Mouse (Mus musculus): ENCODE results near the gene Casp9. TPM values are rescaled to one million over a fixed set of nuclear protein-coding genes. Genes with fewer than 3 reads are reported as not detected.

Gene Casp9
- polyA plus RNA-seq, 1 experiment from 2014 or later, result 17.2 TPM

GRCm38 (mm10) chr4:141805886-141806285, 12.5 kb downstream of the Casp9 start:
- Histone ChIP-seq H3K27ac (no peak overlapping the region), H3K4me2 (replicated peaks) (no peak overlapping the region), H3K4me3 (no peak overlapping the region), H3K36me3 (peaks cover 80% of the 10 kb centered on the region), H3K4me1 (no peaks in the 10 kb centered on the region), H3K9me3 (no peaks in the 10 kb centered on the region), H3K9ac (no peak overlapping the region), H3K27me3 (no peaks in the 10 kb centered on the region)
- no peak for ATAC-seq (ENCODE audit: low FRiP score, low read depth)
- 94% methylated on average over 8 of the region's 8 CpGs for WGBS

GRCm38 (mm10) chr4:141809850-141810464, 16.5 kb downstream of the Casp9 start:
- no peaks in the 10 kb centered on the region for H3K9me3 ChIP-seq
- no peaks in the 10 kb centered on the region for H3K27me3 ChIP-seq
- WGBS, result 80% methylated on average over 8 of the region's 8 CpGs
- H3K9ac ChIP-seq, result no peak overlapping the region
- no peak for ATAC-seq (ENCODE audit: low FRiP score, low read depth)
- H3K4me3 ChIP-seq, result no peak overlapping the region
- no peak overlapping the region for H3K4me2 ChIP-seq (replicated peaks)
- H3K4me1 ChIP-seq, result no peaks in the 10 kb centered on the region
- H3K36me3 ChIP-seq, result peaks cover 98% of the 10 kb centered on the region
- H3K27ac ChIP-seq, result no peak overlapping the region

GRCm38 (mm10) chr4:141810975-141811374, 17.6 kb downstream of the Casp9 start:
- no peaks in the 10 kb centered on the region for H3K4me1 ChIP-seq
- H3K4me2 ChIP-seq (replicated peaks), result no peak overlapping the region
- WGBS, result 91% methylated on average over 2 of the region's 2 CpGs
- no peaks in the 10 kb centered on the region for H3K27me3 ChIP-seq
- no peak for ATAC-seq (ENCODE audit: low FRiP score, low read depth)
- H3K36me3 ChIP-seq, result peaks cover 96% of the 10 kb centered on the region
- H3K9me3 ChIP-seq, result no peaks in the 10 kb centered on the region
- H3K27ac ChIP-seq, result no peak overlapping the region
- no peak overlapping the region for H3K4me3 ChIP-seq
- H3K9ac ChIP-seq, result no peak overlapping the region

GRCm38 (mm10) chr4:141811375-141811774, 18.0 kb downstream of the Casp9 start:
- Histone ChIP-seq H3K36me3 (peaks cover 92% of the 10 kb centered on the region), H3K27me3 (no peaks in the 10 kb centered on the region), H3K4me3 (no peak overlapping the region), H3K4me1 (no peaks in the 10 kb centered on the region), H3K27ac (no peak overlapping the region), H3K9me3 (no peaks in the 10 kb centered on the region), H3K9ac (no peak overlapping the region), H3K4me2 (replicated peaks) (no peak overlapping the region)
- WGBS, result 94% methylated on average over 7 of the region's 7 CpGs
- no peak for ATAC-seq (ENCODE audit: low FRiP score, low read depth)

GRCm38 (mm10) chr4:141816267-141816666, 22.9 kb downstream of the Casp9 start:
- peaks cover 11% of the 10 kb centered on the region; the same call in 1 of the 2 replicates for H3K4me1 ChIP-seq
- no peak overlapping the region for H3K9ac ChIP-seq
- no peak for ATAC-seq (ENCODE audit: low FRiP score, low read depth)
- no peak overlapping the region for H3K4me2 ChIP-seq (replicated peaks)
- no peak overlapping the region for H3K27ac ChIP-seq
- no peaks in the 10 kb centered on the region for H3K9me3 ChIP-seq
- WGBS, result 88% methylated on average over 7 of the region's 7 CpGs
- H3K36me3 ChIP-seq, result peaks cover 45% of the 10 kb centered on the region
- no peaks in the 10 kb centered on the region for H3K27me3 ChIP-seq
- no peak overlapping the region for H3K4me3 ChIP-seq

- H3K4me3 ChIP-seq, result no peak overlapping the region
- no peaks in the 10 kb centered on the region for H3K9me3 ChIP-seq
- peaks cover 11% of the 10 kb centered on the region; the same call in 1 of the 2 replicates for H3K4me1 ChIP-seq
- H3K27me3 ChIP-seq, result no peaks in the 10 kb centered on the region
- no peak for ATAC-seq (ENCODE audit: low FRiP score, low read depth)
- 69% methylated on average over 14 of the region's 14 CpGs for WGBS
- H3K27ac ChIP-seq, result no peak overlapping the region
- H3K9ac ChIP-seq, result peak overlapping the region; percentile 4; the same call in 1 of the 2 replicates
- H3K4me2 ChIP-seq (replicated peaks), result no peak overlapping the region
- peaks cover 38% of the 10 kb centered on the region for H3K36me3 ChIP-seq
These were observed 23.6 kb downstream of the Casp9 start for GRCm38 (mm10) chr4:141816776-141817655.

GRCm38 (mm10) chr4:141817706-141818105, 24.3 kb downstream of the Casp9 start:
- Histone ChIP-seq H3K27me3 (no peaks in the 10 kb centered on the region), H3K4me2 (replicated peaks) (no peak overlapping the region), H3K4me3 (no peak overlapping the region), H3K9me3 (no peaks in the 10 kb centered on the region), H3K9ac (no peak overlapping the region), H3K36me3 (peaks cover 31% of the 10 kb centered on the region), H3K27ac (no peak overlapping the region), H3K4me1 (peaks cover 11% of the 10 kb centered on the region; the same call in 1 of the 2 replicates)
- ATAC-seq (ENCODE audit: low FRiP score, low read depth), result no peak
- WGBS, result 75% methylated on average over 10 of the region's 10 CpGs

- Histone ChIP-seq H3K9ac (no peak overlapping the region), H3K4me2 (replicated peaks) (no peak overlapping the region), H3K36me3 (peaks cover 19% of the 10 kb centered on the region), H3K27me3 (no peaks in the 10 kb centered on the region), H3K9me3 (no peaks in the 10 kb centered on the region), H3K4me3 (no peak overlapping the region), H3K27ac (no peak overlapping the region), H3K4me1 (peaks cover 11% of the 10 kb centered on the region; the same call in 1 of the 2 replicates)
- WGBS, result 88% methylated on average over 13 of the region's 13 CpGs
- no peak for ATAC-seq (ENCODE audit: low FRiP score, low read depth)
These were observed 25.4 kb downstream of the Casp9 start for GRCm38 (mm10) chr4:141818861-141819260.

GRCm38 (mm10) chr4:141819316-141819715, 25.9 kb downstream of the Casp9 start:
- peaks cover 11% of the 10 kb centered on the region; the same call in 1 of the 2 replicates for H3K4me1 ChIP-seq
- H3K27me3 ChIP-seq, result no peaks in the 10 kb centered on the region
- H3K4me2 ChIP-seq (replicated peaks), result no peak overlapping the region
- H3K27ac ChIP-seq, result no peak overlapping the region
- H3K9me3 ChIP-seq, result no peaks in the 10 kb centered on the region
- peaks cover 15% of the 10 kb centered on the region for H3K36me3 ChIP-seq
- no peak for ATAC-seq (ENCODE audit: low FRiP score, low read depth)
- no peak overlapping the region for H3K4me3 ChIP-seq
- 87% methylated on average over 7 of the region's 7 CpGs for WGBS
- no peak overlapping the region for H3K9ac ChIP-seq

- Histone ChIP-seq H3K36me3 (no peaks in the 10 kb centered on the region; the same call in 1 of the 2 replicates), H3K27ac (no peak overlapping the region), H3K9me3 (no peaks in the 10 kb centered on the region), H3K4me3 (no peak overlapping the region), H3K4me2 (replicated peaks) (no peak overlapping the region), H3K9ac (no peak overlapping the region), H3K27me3 (no peaks in the 10 kb centered on the region), H3K4me1 (peaks cover 11% of the 10 kb centered on the region; the same call in 1 of the 2 replicates)
- 73% methylated on average over 3 of the region's 3 CpGs for WGBS
- no peak for ATAC-seq (ENCODE audit: low FRiP score, low read depth)
These were observed 27.8 kb downstream of the Casp9 start for GRCm38 (mm10) chr4:141821178-141821577.

GRCm38 (mm10) chr4:141822089-141822488, 28.7 kb downstream of the Casp9 start:
- H3K4me2 ChIP-seq (replicated peaks), result no peak overlapping the region
- 71% methylated on average over 10 of the region's 10 CpGs for WGBS
- no peaks in the 10 kb centered on the region for H3K36me3 ChIP-seq

GRCm38 (mm10) chr4:141822979-141823378, 29.6 kb downstream of the Casp9 start:
- ATAC-seq (ENCODE audit: low FRiP score, low read depth), result no peak

More at GRCm38 (mm10) chr4:141822089-141822488, 28.7 kb downstream of the Casp9 start:
- Histone ChIP-seq H3K4me1 (peaks cover 8% of the 10 kb centered on the region; the same call in 1 of the 2 replicates), H3K27ac (no peak overlapping the region), H3K9me3 (no peaks in the 10 kb centered on the region), H3K9ac (no peak overlapping the region), H3K27me3 (no peaks in the 10 kb centered on the region), H3K4me3 (no peak overlapping the region)
- no peak for ATAC-seq (ENCODE audit: low FRiP score, low read depth)

More at GRCm38 (mm10) chr4:141822979-141823378, 29.6 kb downstream of the Casp9 start:
- Histone ChIP-seq H3K4me2 (replicated peaks) (no peak overlapping the region), H3K36me3 (no peaks in the 10 kb centered on the region), H3K4me3 (no peak overlapping the region), H3K9ac (no peak overlapping the region), H3K27me3 (no peaks in the 10 kb centered on the region), H3K27ac (no peak overlapping the region), H3K4me1 (no peaks in the 10 kb centered on the region), H3K9me3 (no peaks in the 10 kb centered on the region)
- 56% methylated on average over 3 of the region's 3 CpGs for WGBS
